Mouse (Mus musculus): ENCODE results near the gene Fxyd5.

Fxyd5 gene

DNA sequence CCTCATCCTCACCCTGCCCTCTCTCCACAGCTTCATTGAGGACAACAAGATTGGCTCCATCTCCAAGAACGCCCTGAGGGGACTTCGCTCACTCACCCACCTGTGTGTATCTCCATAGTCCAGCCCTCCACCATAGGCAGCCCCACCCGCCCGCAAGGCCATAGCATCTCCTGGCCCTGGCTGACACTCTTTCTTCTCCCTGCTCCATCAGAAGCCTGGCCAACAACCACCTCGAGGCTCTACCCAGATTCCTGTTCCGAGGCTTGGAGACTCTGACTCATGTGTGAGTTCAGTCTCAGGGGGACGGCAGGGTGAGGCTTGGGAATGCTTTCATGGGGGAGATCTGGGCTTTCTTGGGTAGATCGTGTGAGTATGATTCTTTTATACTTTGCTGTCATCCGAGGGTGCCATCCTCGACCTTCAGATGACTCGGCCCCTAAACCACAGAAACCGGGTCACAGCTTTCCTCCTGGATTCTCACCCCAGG, 20.8 kb upstream of the Fxyd5 start:
- DNase-seq (ENCODE audit: low read depth, low spot score) = no peak

DNA sequence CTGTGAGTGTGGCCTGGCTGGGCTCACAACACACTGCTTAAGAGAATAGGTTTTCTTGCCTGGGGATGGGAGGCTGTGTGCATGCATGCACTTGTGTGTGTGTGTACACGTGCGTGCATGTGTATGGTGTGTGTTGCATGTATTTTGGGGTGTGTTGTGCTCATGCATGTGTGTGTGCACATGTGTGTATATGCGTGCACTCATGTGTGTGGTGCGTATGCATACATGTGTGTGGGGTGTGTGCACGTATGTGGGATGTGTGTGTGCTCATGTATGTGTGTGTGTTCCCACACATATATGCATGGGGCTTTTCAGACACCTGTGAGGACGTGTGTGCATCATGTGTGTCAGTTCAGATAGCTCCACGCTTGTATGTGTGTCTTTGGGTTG, 18.3 kb upstream of the Fxyd5 start:
- DNase-seq (ENCODE audit: low read depth, low spot score) = no peak

- DNase-seq (ENCODE audit: low read depth, low spot score) = no peak
Measured at GRCm38 (mm10) chr7:31059919-31060620, 17.8 kb upstream of the Fxyd5 start.

GRCm38 (mm10) chr7:31059108-31059507, 16.8 kb upstream of the Fxyd5 start, which contains the start of gene Lgi4:
Lgi4 (plus strand) TSS chr7:31059342.
- DNase-seq (ENCODE audit: low read depth, low spot score) = no peak

- DNase-seq (ENCODE audit: low read depth, low spot score) = no peak
Measured at GRCm38 (mm10) chr7:31058211-31058610, 15.9 kb upstream of the Fxyd5 start.

DNA sequence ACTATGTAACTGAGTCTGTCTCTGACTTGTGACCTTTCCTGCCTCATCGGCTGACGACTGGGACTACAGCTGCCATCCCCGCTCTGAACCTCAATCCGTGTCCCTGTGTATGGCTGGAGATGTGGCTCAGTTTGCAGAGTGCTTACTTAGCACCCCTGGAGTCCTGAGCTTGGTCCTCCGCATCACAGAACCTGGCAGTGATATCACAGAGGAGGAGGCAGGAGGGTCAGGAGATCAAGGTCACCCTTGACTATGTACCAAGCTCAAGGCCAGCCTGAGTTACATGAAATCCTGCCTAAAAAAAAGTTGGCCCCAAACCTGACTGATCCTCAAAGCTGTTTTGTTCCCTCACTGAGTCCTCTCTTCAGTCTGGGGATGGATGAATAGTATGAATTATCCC, 15.4 kb upstream of the Fxyd5 start:
- no peak for DNase-seq (ENCODE audit: low read depth, low spot score)

GRCm38 (mm10) chr7:31057071-31057470, 14.8 kb upstream of the Fxyd5 start, which contains the start of gene Fxyd1:
Fxyd1 (minus strand) TSS chr7:31057199.
- no peak for DNase-seq (ENCODE audit: low read depth, low spot score)

- no peak for DNase-seq (ENCODE audit: low read depth, low spot score)
Measured at GRCm38 (mm10) chr7:31056448-31056847, 14.2 kb upstream of the Fxyd5 start.

GRCm38 (mm10) chr7:31055883-31056282, 13.6 kb upstream of the Fxyd5 start:
- DNase-seq (ENCODE audit: low read depth, low spot score) = no peak

- no peak for DNase-seq (ENCODE audit: low read depth, low spot score)
Measured at GRCm38 (mm10) chr7:31055354-31055824, 13.1 kb upstream of the Fxyd5 start.

GRCm38 (mm10) chr7:31054661-31055320, 12.5 kb upstream of the Fxyd5 start:
- DNase-seq (ENCODE audit: low read depth, low spot score) = no peak

DNA sequence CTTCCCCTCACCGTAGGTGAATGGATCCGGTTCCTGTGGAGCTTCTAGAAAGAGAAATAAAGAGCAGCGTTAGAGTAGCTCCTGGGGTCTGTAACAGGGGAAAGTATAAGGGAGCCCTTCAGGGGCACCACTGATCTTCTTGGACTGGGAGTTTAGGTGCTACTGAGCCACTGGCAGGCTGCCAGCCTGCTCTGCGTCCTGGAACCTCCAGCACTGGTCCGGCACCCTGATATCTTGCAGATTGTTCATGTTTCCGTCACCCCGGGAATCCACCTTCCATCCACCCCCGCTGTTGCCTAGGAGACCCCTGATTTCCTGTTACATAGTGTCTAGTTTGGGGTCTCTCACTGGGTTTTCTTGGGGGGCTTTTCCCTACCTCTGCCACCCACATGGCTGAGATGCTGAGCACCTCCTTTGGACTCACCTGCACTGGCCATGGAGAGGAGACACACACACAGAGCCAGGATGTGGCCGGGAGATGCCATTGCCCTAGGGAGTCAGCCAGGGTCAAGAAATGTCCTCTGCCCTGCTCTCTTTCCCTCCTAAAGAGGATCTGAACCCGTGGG, 11.7 kb upstream of the Fxyd5 start:
- no peak for DNase-seq (ENCODE audit: low read depth, low spot score)

DNA sequence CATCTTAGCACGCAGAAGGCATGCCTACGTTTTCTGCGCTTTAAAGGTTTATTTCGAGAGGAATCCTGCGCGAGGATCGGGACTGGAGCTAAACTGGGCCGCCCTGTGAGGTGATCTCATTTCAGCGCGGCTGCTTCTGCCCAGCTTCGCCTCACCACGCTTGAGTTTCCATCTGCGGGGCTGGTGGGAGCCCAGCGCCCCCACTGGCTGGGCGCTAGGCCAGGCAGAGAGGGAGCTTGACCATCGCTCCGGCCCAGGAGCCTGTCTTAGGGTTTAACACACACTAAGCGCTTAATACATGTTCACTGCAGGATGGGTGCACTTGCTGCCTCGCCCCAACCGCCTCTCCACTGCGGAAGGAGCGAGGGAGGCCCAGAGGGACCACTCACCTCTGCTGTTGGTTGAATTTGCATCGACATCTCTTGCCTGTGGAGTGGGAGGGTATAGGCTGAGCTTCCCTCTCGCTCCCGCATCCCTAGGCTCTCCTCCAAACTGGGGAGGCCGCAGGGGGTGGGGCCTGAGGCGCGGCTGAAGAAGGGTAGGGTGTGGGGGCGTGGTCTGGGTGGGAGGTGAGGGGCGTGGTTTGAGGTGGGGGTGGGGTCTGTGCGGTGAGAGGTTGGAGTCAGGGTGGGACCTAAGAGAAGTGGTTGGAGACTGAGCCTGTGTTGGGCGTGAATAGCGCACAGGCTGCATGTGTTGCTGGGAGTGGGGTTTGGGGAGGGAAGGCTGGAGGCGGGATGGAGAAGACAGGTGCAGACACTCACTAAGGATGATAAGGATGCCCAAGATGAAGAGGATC, 10.6 kb upstream of the Fxyd5 start:
- DNase-seq (ENCODE audit: low read depth, low spot score) = no peak

DNA sequence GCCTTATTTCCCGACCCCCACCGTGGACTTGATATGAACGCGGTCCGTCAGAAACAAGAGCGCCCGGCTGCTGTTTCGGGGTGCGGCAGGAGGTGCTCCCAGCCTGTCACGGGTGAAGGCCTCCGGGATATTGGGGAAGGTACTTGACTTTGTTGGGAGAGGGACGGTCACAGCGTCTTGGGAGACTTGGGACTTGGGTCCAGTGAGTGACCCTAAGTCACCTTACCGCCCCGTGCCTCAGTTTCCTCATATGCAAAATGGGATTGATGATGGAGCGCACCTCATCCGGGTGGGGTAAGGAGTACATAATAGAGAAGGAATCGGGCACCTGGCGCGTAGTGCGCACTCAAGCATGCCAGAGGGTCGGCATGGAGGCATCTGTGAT, 10.0 kb upstream of the Fxyd5 start:
- no peak for DNase-seq (ENCODE audit: low read depth, low spot score)

DNA sequence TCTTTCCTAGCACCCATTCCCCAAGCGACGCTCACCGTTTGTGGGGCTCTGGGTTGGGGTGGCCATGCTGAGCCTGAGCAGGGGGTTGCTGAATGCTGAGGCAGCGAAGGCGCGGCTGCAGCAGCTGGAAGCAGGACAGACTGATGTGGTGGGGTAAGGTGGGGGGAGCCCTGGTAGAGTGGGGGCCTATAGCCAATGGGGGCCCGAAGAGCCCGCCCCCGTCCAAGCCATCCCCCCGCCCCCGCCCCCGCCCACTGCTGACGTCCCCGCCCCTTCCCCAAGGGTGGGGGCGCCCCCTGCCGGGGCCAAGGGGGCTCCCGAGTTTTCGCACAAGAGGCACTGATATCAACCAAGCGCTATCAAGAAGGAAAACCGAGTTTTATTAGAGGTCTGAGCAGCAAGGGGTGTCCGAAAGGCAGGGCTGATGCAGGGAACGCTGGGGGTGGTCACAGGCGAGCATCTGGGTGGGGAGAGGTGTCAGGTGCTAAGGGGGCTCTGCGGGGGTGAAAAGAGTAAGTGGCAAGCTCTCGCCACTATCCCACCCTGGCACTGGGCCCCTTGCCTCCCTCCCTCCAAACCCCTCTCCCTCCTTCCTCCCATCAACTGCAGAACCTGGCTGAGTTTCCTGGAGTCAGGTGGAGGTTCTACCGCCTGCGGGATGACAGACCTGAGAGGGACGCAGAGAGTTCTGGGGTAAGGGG, 9.2 kb upstream of the Fxyd5 start, which contains the start of gene Fxyd7:
TSS of gene Fxyd7 (minus strand) at position 147 of the 701 bp plus-strand sequence.
- no peak for DNase-seq (ENCODE audit: low read depth, low spot score)

DNA sequence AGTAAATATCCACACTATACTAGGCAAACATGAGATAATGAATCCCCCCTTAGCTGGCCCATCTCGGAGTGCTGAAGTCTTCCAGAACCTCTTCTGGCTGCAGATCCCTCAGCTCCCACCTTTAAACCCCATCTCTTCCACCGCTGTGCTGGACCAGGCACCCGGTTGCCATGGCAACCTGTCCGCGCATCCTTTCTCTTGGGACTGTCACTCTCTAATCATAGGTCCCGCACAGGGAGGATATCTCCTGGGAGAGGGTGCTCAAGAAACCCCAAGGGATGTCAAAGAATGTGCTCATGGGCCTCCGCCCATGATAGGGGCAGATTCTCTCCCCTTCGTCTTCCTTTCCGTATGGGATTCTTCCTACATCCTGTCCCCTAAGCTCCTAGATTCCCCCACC, 8.6 kb upstream of the Fxyd5 start:
- DNase-seq (ENCODE audit: low read depth, low spot score) = no peak

DNA sequence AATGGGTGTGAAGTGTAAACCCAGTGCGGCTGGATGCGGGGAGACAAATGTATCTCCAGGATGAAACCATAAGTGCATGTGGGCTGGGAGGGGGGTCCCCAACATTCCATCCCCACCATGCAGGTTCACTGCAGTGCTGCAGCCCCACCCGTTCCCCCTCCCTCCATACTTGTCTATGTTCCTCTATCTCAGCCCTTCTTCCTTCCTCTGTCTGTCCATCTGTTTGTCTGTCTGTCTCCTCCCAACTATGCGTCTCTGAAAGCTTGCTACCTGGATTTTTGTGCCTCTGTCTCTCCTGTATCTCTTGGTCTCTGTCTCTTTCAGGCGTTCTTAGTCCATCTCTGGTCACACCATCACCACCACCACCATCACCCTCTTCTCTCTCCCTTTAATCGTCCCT, 8.2 kb upstream of the Fxyd5 start:
- DNase-seq (ENCODE audit: low read depth, low spot score) = no peak

DNA sequence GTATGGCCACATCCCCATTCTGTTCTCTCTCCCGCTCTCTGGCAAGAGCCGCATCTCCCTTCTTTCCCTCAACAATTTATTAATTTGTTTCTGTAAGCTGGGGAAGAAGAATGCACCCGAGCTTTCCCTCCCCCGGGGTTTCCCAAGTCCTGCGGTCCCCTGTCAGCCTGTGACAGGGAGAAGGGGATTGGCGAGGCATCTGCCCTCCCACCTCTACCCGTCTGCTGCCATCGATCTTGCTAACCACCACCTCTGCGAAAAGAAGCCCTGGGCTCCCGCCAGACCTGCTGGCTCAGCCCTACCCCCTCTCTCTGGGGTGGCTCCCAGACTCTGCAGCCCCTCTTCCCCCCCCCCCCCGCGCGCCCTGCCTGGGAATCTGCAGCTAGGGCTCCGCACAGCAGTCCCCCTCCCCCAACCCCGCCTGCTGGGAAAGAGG, 7.6 kb upstream of the Fxyd5 start:
- DNase-seq (ENCODE audit: low read depth, low spot score) = no peak

GRCm38 (mm10) chr7:31049135-31049845, 7.0 kb upstream of the Fxyd5 start:
- no peak for DNase-seq (ENCODE audit: low read depth, low spot score)

DNA sequence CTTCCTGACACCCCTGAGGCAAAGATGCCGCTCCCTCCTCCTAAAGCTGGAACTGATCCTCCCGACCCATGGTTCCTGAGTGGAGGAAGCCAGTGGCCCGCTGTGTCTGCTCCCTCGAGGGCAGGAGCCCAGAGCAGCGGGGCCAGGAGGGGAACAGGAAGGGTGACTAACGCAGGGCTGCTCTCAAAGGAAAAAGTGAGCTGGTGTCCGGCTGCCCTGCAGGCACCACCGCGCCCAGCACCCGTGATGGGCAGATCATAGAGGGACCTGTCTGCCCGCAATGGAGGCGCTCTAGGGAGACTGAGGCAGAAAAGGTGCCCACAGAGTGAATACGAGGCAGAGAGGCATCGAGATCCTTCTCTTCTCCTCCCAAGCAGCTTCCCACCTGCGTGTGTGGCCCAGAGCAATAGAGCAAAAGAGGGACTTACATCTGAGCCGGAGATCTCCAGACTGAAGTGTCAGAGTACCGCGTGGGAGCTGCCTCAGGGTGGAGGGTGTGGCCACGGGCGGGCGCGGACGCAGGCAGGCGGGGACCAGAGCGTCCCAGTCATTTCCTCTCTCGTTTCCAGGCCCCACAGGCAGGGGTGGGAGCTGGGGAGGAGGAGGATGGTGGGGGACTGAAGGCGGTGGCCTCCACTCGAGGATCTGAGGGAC, 492 bp downstream of the Fxyd5 start:
- DNase-seq (ENCODE audit: low read depth, low spot score) = no peak
